Mouse (Mus musculus): ENCODE measurements at regions not wholly inside any gene's neighbourhood (a gene's known extent, or its start where the extent isn't known, plus 50 kb on each side); places are given as distances from the start of the nearest gene placed in this dataset.
A peak's percentile ranks its signal among the peaks of the same experiment; 100 is the strongest.
"Not testable (repeated sequence)": the region's sequence is repeated elsewhere in the genome, so short reads cannot be mapped to it uniquely, and the experiment has no call there.

GRCm38 (mm10) chr9:84461441-84461840 is 536.5 kb downstream of the Bckdhb start:
- no peak for DNase-seq

- peak; percentile 63 for DNase-seq
Observed at GRCm38 (mm10) chr9:84466741-84467140, 541.8 kb downstream of the Bckdhb start.

GRCm38 (mm10) chr9:84472696-84473095 is 547.8 kb downstream of the Bckdhb start:
- no peak for DNase-seq

- DNase-seq = no peak
Observed at GRCm38 (mm10) chr9:84475906-84476305, 551.0 kb downstream of the Bckdhb start.

- no peak for DNase-seq
Observed at GRCm38 (mm10) chr9:84499507-84499906, 574.6 kb downstream of the Bckdhb start.

GRCm38 (mm10) chr9:84502981-84503380 is 578.0 kb downstream of the Bckdhb start:
- not testable (repeated sequence) for DNase-seq

- no peak for DNase-seq
Observed at GRCm38 (mm10) chr9:84517064-84517463, 592.1 kb downstream of the Bckdhb start.

GRCm38 (mm10) chr9:84545431-84545830 is 620.5 kb downstream of the Bckdhb start:
- no peak for DNase-seq

- DNase-seq = no peak
Observed at GRCm38 (mm10) chr9:84548012-84548660, 623.2 kb downstream of the Bckdhb start.

GRCm38 (mm10) chr9:84555237-84555636 is 630.3 kb downstream of the Bckdhb start:
- DNase-seq = no peak

- DNase-seq = no peak
Observed at GRCm38 (mm10) chr9:84556261-84556844, 631.4 kb downstream of the Bckdhb start.

GRCm38 (mm10) chr9:84558346-84558745 is 633.4 kb downstream of the Bckdhb start:
- DNase-seq = no peak

- no peak for DNase-seq
Observed at GRCm38 (mm10) chr9:84569533-84569932, 644.6 kb downstream of the Bckdhb start.

- DNase-seq = no peak
Observed at GRCm38 (mm10) chr9:84577781-84578180, 652.8 kb downstream of the Bckdhb start.

- DNase-seq = no peak
Observed at GRCm38 (mm10) chr9:84587791-84588190, 662.8 kb downstream of the Bckdhb start.

GRCm38 (mm10) chr9:84594724-84595123 is 669.8 kb downstream of the Bckdhb start:
- no peak for DNase-seq
